Mouse (Mus musculus) ES-Bruce4 (cell line): ENCODE results near the gene Car1. TPM values are rescaled to one million over a fixed set of nuclear protein-coding genes. Genes with fewer than 3 reads are reported as not detected.

ENCODE experiments used
- H3K27ac ChIP-seq: 2 replicates; pipeline ENCODE4 v1.5.1; 2012; ENCODE audit warnings: low read length, inconsistent platforms; ENCODE audit not compliant: insufficient read depth
- H3K27me3 ChIP-seq: 2 replicates; pipeline ENCODE4 v1.6.1; 2012; ENCODE audit warnings: mild to moderate bottlenecking, low read length, inconsistent platforms; ENCODE audit not compliant: control insufficient read depth, poor library complexity, insufficient read depth, severe bottlenecking
- H3K36me3 ChIP-seq: 2 replicates; pipeline ENCODE4 v1.6.1; 2012; ENCODE audit warnings: inconsistent platforms, mild to moderate bottlenecking, low read length, moderate library complexity; ENCODE audit not compliant: control insufficient read depth, poor library complexity, insufficient read depth, severe bottlenecking
- H3K4me1 ChIP-seq: one replicate; pipeline ENCODE4 v1.8.1; 2011; ENCODE audit warnings: low read length; ENCODE audit not compliant: control insufficient read depth, insufficient read depth
- H3K4me3 ChIP-seq: 2 replicates; pipeline ENCODE4 v1.5.1; 2011; ENCODE audit warnings: low read depth, mild to moderate bottlenecking, low read length
- H3K9ac ChIP-seq: 2 replicates; pipeline ENCODE4 v1.6.1; 2012; ENCODE audit warnings: low read depth, mild to moderate bottlenecking, inconsistent platforms; ENCODE audit not compliant: poor library complexity, severe bottlenecking
- H3K9me3 ChIP-seq: replicated peaks from 2 replicates; pipeline ENCODE4 v1.6.1; 2012; ENCODE audit warnings: mild to moderate bottlenecking, low read length, inconsistent platforms; ENCODE audit not compliant: control insufficient read depth, poor library complexity, insufficient read depth, severe bottlenecking
- CTCF ChIP-seq: IDR thresholded peaks from one replicate; pipeline ENCODE4 v1.8.1; 2011; ENCODE audit warnings: low read depth, low read length
- EP300 ChIP-seq: IDR thresholded peaks from 2 replicates; pipeline ENCODE4 v1.6.1; 2011; ENCODE audit warnings: low read depth, low read length; ENCODE audit not compliant: insufficient read depth
- POLR2A ChIP-seq: IDR thresholded peaks from one replicate; pipeline ENCODE4 v1.8.1; 2011; ENCODE audit warnings: low read length; ENCODE audit not compliant: insufficient read depth
- polyA plus RNA-seq: library from polyadenylated mRNA; stranded (reverse); fragments of >200 nt; gene quantifications from 2 replicates; pipeline ENCODE4 v1.2.4, GENCODE M21; 2011; ENCODE audit warnings: low read depth; ENCODE audit not compliant: missing spikeins, insufficient read depth, insufficient read length

Car1 gene
- polyA plus RNA-seq, result not detected in 2 replicates

DNA sequence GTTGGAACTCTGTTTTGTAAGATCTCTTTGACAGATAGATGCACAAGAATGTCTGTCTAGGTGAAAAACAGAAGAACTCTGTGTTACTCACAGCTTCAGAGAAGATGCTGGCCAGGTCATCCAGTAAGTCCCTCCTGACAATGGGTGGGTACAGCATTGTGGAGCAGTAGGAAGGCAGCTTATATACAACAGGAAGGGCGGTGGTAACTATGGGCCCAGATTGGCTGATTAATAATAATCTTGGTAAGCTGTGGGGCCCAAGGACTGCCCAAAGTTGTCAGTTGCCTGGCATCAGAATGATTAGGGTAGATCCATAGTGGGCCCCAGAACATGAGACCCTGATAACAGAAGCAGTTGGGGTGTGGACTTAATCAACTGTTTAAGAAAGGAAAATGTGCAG lies at the start of gene Car1:
Gene Car1 (minus strand): TSS at position 158 of the 400 bp plus-strand sequence.
- no peak within 1 kb of the TSS for H3K9ac ChIP-seq
- H3K36me3 ChIP-seq, result no peaks in the 10 kb centered on the region
- TF ChIP-seq POLR2A (no peak), CTCF (no peak), EP300 (no peak)

DNA sequence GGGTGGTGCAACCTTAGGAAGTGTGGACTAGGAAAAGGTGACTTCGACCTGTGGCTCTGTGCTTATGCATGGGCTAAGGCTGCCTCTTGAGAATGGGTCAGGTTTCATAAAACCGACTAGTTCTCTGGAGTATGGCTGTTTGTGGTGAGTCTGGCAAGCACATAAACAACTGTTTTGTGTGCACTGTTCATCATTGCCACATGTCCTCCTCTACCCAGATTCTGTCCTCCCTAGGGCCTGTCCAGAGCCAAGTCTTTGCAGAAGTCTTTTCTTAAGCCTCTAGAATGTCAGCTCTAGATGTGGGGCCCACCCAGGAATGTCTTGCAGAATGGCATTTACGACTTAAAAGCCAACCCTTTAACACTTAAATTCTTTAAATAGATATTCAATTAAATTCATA lies 49.7 kb upstream of the Car1 start:
- H3K27ac ChIP-seq, result no peak overlapping the region
- H3K9me3 ChIP-seq, result no peaks in the 10 kb centered on the region
- no peak overlapping the region for H3K9ac ChIP-seq
- H3K36me3 ChIP-seq, result no peaks in the 10 kb centered on the region
- no peak overlapping the region for H3K4me3 ChIP-seq
- H3K27me3 ChIP-seq, result no peaks in the 10 kb centered on the region
- TF ChIP-seq EP300 (no peak), CTCF (no peak), POLR2A (no peak)
- no peaks in the 10 kb centered on the region for H3K4me1 ChIP-seq

More for the DNA sequence above, at the start of gene Car1:
- H3K4me1 ChIP-seq, result no peaks in the 10 kb centered on the region
- H3K27ac ChIP-seq, result no peak within 1 kb of the TSS
- no peak within 1 kb of the TSS for H3K4me3 ChIP-seq
- H3K27me3 ChIP-seq, result no peaks in the 10 kb centered on the region
- H3K9me3 ChIP-seq, result no peaks in the 10 kb centered on the region

DNA sequence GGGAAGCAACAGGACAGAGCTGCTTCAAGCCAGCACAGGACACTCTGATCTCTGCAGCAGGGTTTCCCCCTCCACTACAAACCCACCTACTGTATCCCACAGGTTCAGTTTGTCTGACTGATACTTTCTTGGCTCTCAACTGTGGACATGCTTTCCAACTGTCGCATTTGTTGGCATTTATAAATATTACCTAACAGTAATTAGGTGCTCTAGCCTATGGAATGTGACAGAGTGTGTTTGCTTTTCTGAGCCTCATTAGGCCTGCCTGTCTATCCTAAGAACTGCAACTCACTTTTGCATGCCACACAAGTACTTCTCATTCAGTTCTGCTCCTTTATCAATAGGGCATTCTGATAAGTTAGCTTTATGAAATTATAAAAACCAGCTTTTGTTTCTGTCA lies 46.3 kb upstream of the Car1 start:
- no peak overlapping the region for H3K27ac ChIP-seq
- H3K9ac ChIP-seq, result no peak overlapping the region
- no peaks in the 10 kb centered on the region for H3K4me1 ChIP-seq
- no peak for TF ChIP-seq EP300
- no peak for TF ChIP-seq POLR2A
- no peak for TF ChIP-seq CTCF
- no peaks in the 10 kb centered on the region for H3K9me3 ChIP-seq
- no peak overlapping the region for H3K4me3 ChIP-seq
- no peaks in the 10 kb centered on the region for H3K36me3 ChIP-seq
- H3K27me3 ChIP-seq, result no peaks in the 10 kb centered on the region

DNA sequence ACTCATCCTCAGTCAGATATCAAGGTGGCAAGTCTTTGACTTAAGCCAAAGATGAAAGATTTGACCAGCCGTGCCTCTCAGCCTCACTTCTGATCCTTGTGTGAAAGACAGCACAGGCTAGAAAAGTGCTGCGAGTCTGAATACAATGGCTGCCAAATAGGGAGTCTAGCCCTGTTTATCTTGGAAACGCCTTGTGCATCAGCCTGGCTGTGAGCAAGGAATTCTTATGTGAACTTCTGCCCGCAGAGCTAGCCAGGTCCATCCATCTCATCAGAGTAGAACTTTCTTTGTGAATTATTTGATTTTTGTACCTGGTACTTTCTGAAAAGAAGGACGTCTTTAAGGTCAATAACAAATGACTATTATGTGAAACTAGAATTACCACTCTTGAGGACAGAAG lies 45.8 kb upstream of the Car1 start:
- no peak overlapping the region for H3K27ac ChIP-seq
- no peaks in the 10 kb centered on the region for H3K9me3 ChIP-seq
- no peaks in the 10 kb centered on the region for H3K36me3 ChIP-seq
- H3K4me3 ChIP-seq, result no peak overlapping the region
- no peaks in the 10 kb centered on the region for H3K4me1 ChIP-seq
- H3K27me3 ChIP-seq, result no peaks in the 10 kb centered on the region
- H3K9ac ChIP-seq, result no peak overlapping the region
- TF ChIP-seq CTCF (no peak), POLR2A (no peak), EP300 (no peak)

DNA sequence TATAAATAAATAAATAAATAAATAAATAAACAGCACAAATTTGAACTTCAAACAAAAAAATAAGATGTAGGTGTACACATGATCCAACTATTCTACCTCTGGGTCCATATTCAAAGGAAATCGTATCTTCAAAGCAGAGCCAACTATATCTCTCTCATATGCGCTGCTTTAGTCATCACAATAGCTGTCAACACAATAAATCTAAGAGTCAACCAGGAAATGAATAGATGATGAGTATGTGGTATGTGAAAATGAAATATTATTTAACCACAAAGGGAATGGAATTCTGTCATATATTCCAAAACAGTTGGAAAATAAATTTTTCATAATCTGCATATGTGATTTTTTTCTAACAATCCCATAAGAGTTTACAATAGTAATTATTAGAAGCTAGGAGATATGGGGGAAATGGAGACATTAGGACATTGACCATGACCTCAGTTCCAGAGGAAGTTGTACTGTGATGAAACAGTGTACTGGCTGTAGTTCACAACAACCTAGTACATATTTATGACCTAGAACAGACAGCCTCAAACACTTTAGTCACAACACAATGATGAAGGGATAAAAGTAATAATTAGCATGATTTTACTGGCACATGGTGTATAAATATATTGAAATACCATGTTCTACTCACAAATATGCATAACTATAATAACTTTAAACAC lies 40.6 kb upstream of the Car1 start:
- Histone ChIP-seq H3K9ac (no peak overlapping the region), H3K27me3 (no peaks in the 10 kb centered on the region), H3K4me3 (no peak overlapping the region), H3K4me1 (no peaks in the 10 kb centered on the region), H3K36me3 (no peaks in the 10 kb centered on the region), H3K27ac (no peak overlapping the region), H3K9me3 (no peaks in the 10 kb centered on the region)
- TF ChIP-seq CTCF (no peak), EP300 (no peak), POLR2A (no peak)

DNA sequence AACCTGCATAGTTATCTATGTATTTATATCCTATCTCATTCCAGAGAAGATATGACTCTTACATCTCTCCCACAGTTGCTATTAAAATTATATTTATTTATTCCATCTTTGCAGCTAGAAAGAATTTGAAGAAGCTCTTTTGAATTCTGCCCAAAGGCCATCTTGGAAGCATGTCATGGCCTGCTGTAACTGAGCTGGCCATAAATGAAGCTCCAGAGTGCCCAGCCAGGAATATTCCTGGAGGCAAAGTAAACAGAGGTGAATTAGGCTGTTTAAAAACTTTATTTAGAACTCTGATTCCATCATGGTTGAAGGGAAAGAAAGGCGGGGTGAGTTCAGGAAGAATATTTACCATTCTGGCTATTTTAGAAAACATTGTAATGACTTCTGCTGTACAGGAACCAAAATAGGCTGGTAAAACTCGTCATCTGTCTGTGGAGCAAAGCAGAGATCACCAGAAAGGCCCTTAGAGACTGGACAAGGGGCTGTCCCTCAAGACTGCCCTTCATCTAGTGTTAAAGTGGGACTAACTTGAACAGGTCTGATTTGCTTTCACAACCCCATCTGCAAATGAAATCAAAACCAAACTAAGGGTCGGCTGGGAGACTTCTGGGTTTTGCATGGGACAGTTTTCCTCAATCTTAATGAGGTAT lies 31.4 kb upstream of the Car1 start:
- Histone ChIP-seq H3K4me1 (no peaks in the 10 kb centered on the region), H3K4me3 (no peak overlapping the region), H3K27ac (no peak overlapping the region), H3K27me3 (no peaks in the 10 kb centered on the region), H3K9ac (no peak overlapping the region), H3K36me3 (no peaks in the 10 kb centered on the region), H3K9me3 (no peaks in the 10 kb centered on the region)
- TF ChIP-seq CTCF (no peak), EP300 (no peak), POLR2A (no peak)
